Mouse (Mus musculus) bone marrow, adult 2 months (tissue): Measurements from ENCODE around the gene Ly6g5c. TPM values are rescaled to one million over a fixed set of nuclear protein-coding genes. Genes with fewer than 3 reads are reported as not detected.
A peak's percentile ranks its signal among the peaks of the same experiment; 100 is the strongest.

Experiments used
- H3K27ac ChIP-seq: fragments of 200-500 bp; 2 replicates; pipeline ENCODE4 v1.5.1; 2012; ENCODE audit warnings: low read depth, mild to moderate bottlenecking, control low read depth, inconsistent platforms, low read length; ENCODE audit not compliant: control insufficient read depth, poor library complexity, insufficient read depth
- H3K4me1 ChIP-seq: fragments of 200-500 bp; 2 replicates; pipeline ENCODE4 v1.6.1; 2011; ENCODE audit warnings: low read length; ENCODE audit not compliant: control insufficient read depth, insufficient read depth
- H3K4me3 ChIP-seq: fragments of 200-500 bp; replicated peaks from 2 replicates; pipeline ENCODE3; 2011; ENCODE audit warnings: mild to moderate bottlenecking, low read depth, low read length, control low read depth; ENCODE audit not compliant: control insufficient read depth
- CTCF ChIP-seq: fragments of 200-500 bp; IDR thresholded peaks from 2 replicates; pipeline ENCODE4 v1.5.1; 2011; ENCODE audit warnings: low read length, control low read depth; ENCODE audit not compliant: control insufficient read depth, insufficient read depth
- POLR2A ChIP-seq: fragments of 200-500 bp; IDR thresholded peaks from 2 replicates; pipeline ENCODE4 v1.6.1; 2011; ENCODE audit warnings: low read depth, mild to moderate bottlenecking, control low read depth, low read length, borderline replicate concordance; ENCODE audit not compliant: control insufficient read depth
- WGBS: fragments of 180-500 bp; shearing (Covaris S2); methylation state at CpG from one replicate; pipeline ENCODE4 v1.1.7; 2018; 5-methylcytosine and 5-hydroxymethylcytosine counted together
- polyA plus RNA-seq: library from polyadenylated mRNA; stranded (reverse); fragments of >200 nt; gene quantifications from 2 replicates; pipeline ENCODE4 v1.2.4, GENCODE M21; 2011; ENCODE audit warnings: low replicate concordance; ENCODE audit not compliant: missing spikeins, insufficient read depth, insufficient read length

Ly6g5c gene
- polyA plus RNA-seq, 1 experiment = not detected

GRCm38 (mm10) chr17:35126206-35126611 lies 18.1 kb downstream of the Ly6g5c start, which contains the start of gene D17H6S53E:
D17H6S53E (plus strand) TSS chr17:35126373.
- H3K27ac ChIP-seq = peak within 1 kb of the TSS; percentile 89
- peak within 1 kb of the TSS; percentile 88 for H3K4me3 ChIP-seq
- TF ChIP-seq POLR2A (peak; percentile 81; the same call in 1 of the 2 replicates), CTCF (no peak)
- H3K4me1 ChIP-seq = peaks cover 2% of the 10 kb centered on the region; the same call in 1 of the 2 replicates
- WGBS = under 1% methylated on average over 36 of the region's 36 CpGs

GRCm38 (mm10) chr17:35127017-35127416 lies 18.9 kb downstream of the Ly6g5c start:
- TF ChIP-seq CTCF (no peak), POLR2A (no peak)
- Histone ChIP-seq H3K27ac (peak overlapping the region; percentile 89), H3K4me3 (peak overlapping the region; percentile 88), H3K4me1 (peaks cover 2% of the 10 kb centered on the region; the same call in 1 of the 2 replicates)
- WGBS = 36% methylated on average over 13 of the region's 13 CpGs

- Histone ChIP-seq H3K4me3 (no peak overlapping the region), H3K27ac (no peak overlapping the region), H3K4me1 (peaks cover 2% of the 10 kb centered on the region; the same call in 1 of the 2 replicates)
- TF ChIP-seq CTCF = no peak
- no peak for TF ChIP-seq POLR2A
- WGBS = 82% methylated on average over 11 of the region's 11 CpGs
Measured at GRCm38 (mm10) chr17:35128996-35129395, 20.9 kb downstream of the Ly6g5c start.

GRCm38 (mm10) chr17:35131038-35131437 lies 23.0 kb downstream of the Ly6g5c start:
- no peak overlapping the region for H3K4me3 ChIP-seq
- H3K27ac ChIP-seq = no peak overlapping the region
- H3K4me1 ChIP-seq = no peaks in the 10 kb centered on the region; the same call in 1 of the 2 replicates
- 84% methylated on average over 8 of the region's 8 CpGs for WGBS
- TF ChIP-seq POLR2A (no peak), CTCF (no peak)

GRCm38 (mm10) chr17:35131500-35132173 lies 23.6 kb downstream of the Ly6g5c start, which contains the start of gene Apom:
Apom (minus strand) TSS chr17:35132050.
- Histone ChIP-seq H3K4me3 (no peak within 1 kb of the TSS), H3K27ac (no peak within 1 kb of the TSS), H3K4me1 (no peaks in the 10 kb centered on the region; the same call in 1 of the 2 replicates)
- WGBS = 81% methylated on average over 15 of the region's 15 CpGs
- TF ChIP-seq POLR2A (no peak), CTCF (no peak)

GRCm38 (mm10) chr17:35132174-35132560 lies 24.1 kb downstream of the Ly6g5c start:
- Histone ChIP-seq H3K4me1 (no peaks in the 10 kb centered on the region; the same call in 1 of the 2 replicates), H3K27ac (no peak overlapping the region), H3K4me3 (no peak overlapping the region)
- 86% methylated on average over 3 of the region's 3 CpGs for WGBS
- TF ChIP-seq POLR2A (no peak), CTCF (no peak)

- Histone ChIP-seq H3K4me3 (no peak overlapping the region), H3K4me1 (no peaks in the 10 kb centered on the region; the same call in 1 of the 2 replicates), H3K27ac (no peak overlapping the region)
- WGBS = 90% methylated on average over 7 of the region's 7 CpGs
- TF ChIP-seq CTCF (no peak), POLR2A (no peak)
Measured at GRCm38 (mm10) chr17:35133517-35133916, 25.4 kb downstream of the Ly6g5c start.

- TF ChIP-seq POLR2A (peak; percentile 21; the same call in 1 of the 2 replicates), CTCF (no peak)
- WGBS = under 1% methylated on average over 66 of the region's 66 CpGs
- Histone ChIP-seq H3K4me3 (peak within 1 kb of the TSS; percentile 97), H3K27ac (peak within 1 kb of the TSS; percentile 96), H3K4me1 (no peaks in the 10 kb centered on the region; the same call in 1 of the 2 replicates)
Measured at GRCm38 (mm10) chr17:35134801-35135590, 26.9 kb downstream of the Ly6g5c start, which contains the start of gene Bag6. Bag6 (plus strand) TSS chr17:35135178.
